Mouse (Mus musculus) frontal cortex, postnatal 25 days (tissue): ENCODE results near the gene Gkap1.

Source experiments
- DNase-seq, 2 experiments: peaks; one replicate each; pipeline ENCODE4 v3.0.0; 2022; ENCODE audit warnings: low spot score in 2 of 2

Gkap1 gene

DNA sequence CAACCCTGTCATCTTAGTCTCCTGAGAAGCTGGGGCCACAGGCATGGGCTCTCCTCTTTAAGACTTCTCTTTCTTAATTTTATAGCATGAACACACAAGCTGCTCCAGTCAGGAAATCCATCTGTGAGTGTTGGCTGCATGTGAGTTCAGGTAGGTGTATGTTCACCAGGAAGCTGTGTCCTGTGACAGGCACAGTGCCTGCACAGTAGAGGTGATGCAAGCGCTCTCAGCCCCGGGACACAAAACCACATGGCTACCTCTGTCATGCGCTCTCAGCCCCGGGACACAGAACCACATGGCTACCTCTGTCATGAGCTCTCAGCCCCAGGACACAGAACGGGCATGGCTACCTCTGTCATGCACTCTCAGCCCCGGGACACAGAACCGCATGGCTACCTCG is 12.0 kb downstream of the Gkap1 start:
- DNase-seq = no peak

DNA sequence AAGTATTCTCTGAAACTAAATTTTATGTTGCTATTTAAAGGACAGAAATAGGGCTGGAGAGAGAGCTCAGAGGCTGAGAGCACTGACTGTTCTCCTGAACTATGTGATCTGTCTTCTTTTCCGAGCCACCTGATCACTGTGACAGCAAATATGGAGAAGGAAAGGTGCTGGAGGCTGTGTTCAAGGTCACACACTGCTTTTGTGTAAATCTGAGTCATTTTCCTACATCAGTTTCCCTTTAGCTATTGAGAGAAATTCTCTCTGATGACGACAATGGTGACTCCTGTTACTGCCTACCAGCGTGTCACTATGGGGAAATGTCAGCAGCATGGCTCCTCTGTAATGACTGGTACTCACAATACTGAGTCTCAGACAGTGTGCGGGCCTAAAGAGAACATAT is 13.8 kb downstream of the Gkap1 start:
- no peak for DNase-seq

GRCm38 (mm10) chr13:58253268-58253667 is 22.2 kb downstream of the Gkap1 start:
- DNase-seq = no peak

GRCm38 (mm10) chr13:58248957-58249356 is 26.5 kb downstream of the Gkap1 start:
- no peak for DNase-seq

DNA sequence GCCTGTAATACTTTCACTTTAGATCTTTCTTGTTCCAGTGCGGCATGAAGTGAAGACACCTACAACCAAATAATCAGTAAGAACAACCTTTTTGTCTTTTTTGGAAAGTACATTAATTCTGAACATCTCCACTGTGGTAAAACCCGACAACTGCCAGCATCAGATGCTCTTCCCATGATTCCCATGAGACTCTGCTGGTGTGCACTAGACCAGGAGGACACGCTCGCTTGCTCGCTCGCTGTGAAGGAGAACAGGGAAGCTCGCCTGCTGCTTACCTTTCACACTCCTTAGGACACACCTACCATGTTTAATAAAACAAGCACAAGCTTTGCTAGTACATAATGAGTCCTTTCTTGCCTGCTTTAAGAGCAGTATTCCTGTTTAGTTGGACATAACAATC is 39.0 kb downstream of the Gkap1 start:
- DNase-seq = no peak

GRCm38 (mm10) chr13:58232611-58233010 is 42.9 kb downstream of the Gkap1 start:
- DNase-seq = peak; percentile 5 to 22

DNA sequence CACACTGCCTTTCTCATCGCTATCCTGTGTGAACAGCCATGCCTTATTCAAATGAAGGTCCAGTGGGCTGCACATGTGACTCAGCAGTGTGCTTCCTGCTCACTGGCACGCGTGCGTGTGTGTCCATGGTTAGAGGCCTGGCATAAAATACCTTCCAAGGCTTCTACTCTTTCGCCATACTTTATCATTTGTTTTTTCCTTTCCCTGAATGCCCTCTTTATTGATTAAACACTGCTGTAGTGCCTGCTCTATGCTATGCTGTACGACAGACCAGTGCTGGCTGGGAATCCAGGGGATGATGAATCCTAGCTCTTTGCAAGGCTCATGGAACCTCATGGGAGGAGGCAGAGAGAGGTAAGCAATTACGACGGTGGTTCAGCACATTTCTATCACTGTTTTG is 43.4 kb downstream of the Gkap1 start:
- DNase-seq = no peak

- no peak for DNase-seq
Measured at GRCm38 (mm10) chr13:58228624-58229023, 46.9 kb downstream of the Gkap1 start.

DNA sequence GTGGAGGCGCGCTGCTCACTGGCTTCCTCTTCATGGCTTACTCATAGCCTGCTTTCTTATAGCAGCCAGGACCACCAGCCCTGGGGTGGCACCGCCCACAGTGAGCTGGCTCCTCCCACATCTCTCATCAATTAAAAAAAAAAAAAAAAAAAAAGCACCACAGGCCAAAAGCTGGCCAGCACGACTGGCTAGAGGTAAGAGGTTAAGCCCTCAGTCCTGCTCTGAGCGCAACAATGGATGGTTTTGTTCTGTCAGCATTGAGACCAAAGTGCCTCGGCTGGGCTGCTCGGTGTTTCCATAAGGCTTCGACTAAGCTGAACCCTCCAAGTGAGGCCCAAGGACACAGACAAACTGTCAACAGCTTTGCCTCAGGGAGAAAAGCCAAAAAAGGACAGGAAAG is 49.8 kb downstream of the Gkap1 start:
- DNase-seq = no peak

GRCm38 (mm10) chr13:58220206-58220605 is 55.3 kb downstream of the Gkap1 start:
- no peak for DNase-seq

DNA sequence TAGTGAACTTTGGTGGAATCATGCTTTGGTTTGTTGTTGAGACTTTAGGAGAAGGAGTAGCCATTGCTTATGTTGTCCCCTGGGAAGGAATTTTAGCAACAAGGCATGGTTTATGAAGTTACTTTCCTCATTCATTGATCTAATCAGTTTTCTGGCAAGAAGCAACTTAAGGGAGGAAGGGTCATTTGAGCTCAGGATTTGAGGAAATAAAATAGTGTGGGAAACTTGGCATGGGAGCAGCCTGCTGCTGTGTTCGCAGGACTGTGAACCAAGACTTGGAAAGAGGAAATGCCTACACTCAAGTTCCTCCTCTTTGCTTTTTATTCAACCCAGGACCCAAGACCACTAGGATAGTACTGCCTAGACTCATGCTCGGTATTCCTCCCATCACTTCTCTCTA is 58.0 kb downstream of the Gkap1 start:
- DNase-seq = no peak

DNA sequence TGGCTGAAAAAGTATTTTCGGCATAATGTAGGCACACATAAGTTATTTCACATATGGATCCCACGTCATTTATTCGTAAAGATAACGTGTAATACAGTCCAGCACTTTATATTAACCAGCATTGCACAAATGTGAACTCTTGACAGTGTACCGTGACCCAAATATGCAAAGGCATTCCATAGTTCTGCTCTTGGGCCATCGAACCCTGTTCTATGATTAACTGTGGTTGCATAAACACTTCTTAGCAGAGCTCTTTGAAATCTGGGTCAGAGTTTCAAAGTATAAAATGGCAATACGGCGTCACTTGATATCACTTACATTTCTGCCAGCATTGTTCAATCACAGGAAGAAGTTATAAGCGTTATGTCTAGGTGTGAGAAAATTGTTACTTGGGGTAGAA is 59.1 kb downstream of the Gkap1 start:
- DNase-seq = no peak

DNA sequence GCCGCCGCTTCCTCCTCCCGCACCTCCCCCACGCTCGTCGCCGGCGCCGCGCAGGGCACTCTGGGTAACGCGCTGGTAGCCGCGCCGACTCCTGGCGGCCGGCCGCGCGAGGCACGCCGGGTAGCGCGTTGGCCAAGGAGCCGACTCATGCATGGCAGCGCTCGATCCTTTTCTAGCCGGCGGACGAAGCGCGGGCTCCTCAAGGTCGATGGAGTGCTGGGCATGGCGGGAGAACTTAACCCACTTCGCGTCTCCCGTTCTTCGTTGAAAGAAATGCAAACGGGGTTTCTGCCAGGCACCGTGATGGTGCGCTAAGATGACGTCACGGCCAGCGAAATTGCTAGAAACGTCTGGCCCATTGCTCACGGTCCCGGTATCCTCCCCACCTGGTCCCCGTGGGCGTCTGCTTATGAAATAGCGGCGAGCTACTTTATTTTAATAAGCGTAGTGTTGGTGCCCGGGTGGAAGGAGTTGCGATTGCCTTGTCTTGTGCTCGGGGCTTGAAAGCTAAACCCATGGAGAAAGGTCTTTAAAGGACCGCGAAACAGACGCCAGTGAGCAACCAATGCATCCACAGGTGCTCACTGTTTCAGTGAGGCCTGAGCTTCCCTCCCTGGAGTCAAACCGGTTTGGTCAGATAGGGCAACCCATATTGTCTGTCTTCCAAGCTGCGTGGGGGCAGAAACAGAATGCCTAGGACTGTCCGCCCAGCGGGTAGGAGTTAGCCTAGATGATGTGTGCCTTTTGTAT is 59.7 kb downstream of the Gkap1 start, which contains the start of gene Ubqln1:
Gene Ubqln1, minus strand, starts transcription at position 62 of the 750 bp plus-strand sequence.
- peak; percentile 81 to 87 for DNase-seq

- no peak for DNase-seq
Measured at GRCm38 (mm10) chr13:58215253-58215591, 60.3 kb downstream of the Gkap1 start.

DNA sequence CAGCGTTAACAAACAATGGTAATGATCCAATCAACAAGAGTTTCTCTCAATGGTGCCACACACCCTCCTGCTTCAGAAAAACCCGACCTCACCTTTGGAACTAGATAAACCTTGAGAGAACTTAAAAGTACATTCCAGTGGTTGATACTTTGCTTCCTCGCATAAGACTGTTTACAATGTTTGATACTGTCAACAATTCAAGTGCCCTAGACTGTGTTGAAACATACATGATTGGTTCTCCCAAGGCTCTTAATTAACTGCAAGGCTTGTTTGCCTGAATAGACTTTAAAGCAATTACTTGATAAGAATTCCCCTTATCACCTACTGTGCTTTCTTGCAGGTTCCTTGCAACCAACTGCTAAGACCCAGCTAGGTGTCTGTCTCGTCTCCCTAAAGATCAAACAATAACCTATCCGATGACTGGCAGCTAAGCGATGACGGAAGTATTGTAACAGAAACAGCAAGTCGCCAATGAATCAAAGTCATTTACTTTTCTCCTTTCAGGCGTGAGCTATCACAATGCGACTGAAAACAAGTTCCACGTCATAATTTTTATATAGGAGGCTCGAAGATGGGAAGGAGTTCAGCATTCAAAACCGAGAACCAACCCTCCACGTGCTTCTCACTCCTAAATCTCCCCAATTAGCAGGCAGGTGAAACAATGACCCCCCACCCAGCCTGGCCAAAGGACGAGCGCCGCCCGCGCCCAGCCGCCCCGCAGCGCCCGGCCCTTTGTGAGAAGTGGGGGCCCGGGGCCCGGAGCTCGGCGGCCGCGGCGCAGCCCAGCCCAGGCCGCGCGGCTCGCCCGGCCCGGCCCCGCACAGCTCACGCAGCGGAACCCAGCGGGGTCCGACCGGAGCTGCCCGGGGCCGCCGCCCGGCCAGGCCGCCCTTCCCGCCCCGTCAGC is 60.9 kb downstream of the Gkap1 start:
- DNase-seq = no peak

DNA sequence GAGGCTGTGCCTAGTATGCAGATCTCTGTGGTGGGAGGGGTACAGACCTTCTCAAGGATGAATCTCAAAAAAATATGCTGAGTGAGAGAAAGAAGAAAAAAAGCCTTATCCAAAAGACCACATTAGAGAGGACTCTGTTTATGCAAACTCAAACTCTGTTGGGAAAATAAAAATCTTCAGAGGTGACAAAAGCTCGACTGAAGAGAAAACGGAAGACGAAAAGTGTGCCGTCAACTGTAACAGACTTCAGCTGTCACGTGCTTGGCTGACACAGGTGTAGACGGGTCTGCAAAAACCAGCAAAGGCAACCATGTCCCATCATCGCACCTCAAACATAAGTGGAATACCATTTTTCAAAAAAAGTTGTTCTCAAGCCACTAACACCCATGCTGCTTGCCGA is 61.7 kb downstream of the Gkap1 start:
- no peak for DNase-seq

DNA sequence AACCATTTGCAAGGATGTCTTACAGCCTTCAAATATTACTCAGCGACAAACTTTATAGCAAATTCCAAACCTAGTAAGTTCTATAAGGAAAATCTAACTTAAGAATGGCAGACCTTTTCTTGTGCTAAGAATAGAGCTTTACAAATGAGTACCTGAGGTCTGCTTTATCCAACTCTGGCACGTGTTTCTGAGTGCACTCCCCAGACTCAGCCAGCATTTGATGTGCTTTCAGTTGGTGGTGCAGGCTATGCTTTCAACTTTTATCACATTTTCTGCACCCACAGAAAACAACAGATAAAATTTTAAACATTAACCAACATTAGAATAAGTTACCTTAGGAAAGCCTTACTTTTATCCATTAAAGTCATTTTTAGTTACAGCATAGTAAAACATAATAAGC is 63.0 kb downstream of the Gkap1 start:
- no peak for DNase-seq

DNA sequence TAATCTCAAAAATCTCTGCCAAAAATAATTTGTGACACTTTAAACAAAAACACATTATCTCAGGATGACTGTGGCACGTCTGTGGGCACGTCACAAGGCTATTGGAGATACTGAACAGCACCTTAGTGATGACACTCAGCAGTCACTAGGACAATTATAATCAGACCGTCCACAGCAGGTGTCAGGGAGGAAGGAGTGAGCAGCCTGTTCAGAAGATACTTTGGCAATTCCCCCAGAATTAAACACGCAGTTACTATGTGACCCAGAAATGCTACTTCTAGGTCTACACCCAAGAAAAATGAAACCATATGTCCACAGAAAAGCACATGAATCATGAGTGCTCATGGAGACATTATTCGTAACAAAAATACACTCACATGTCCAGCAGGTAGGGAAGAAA is 65.1 kb downstream of the Gkap1 start:
- DNase-seq = no peak

DNA sequence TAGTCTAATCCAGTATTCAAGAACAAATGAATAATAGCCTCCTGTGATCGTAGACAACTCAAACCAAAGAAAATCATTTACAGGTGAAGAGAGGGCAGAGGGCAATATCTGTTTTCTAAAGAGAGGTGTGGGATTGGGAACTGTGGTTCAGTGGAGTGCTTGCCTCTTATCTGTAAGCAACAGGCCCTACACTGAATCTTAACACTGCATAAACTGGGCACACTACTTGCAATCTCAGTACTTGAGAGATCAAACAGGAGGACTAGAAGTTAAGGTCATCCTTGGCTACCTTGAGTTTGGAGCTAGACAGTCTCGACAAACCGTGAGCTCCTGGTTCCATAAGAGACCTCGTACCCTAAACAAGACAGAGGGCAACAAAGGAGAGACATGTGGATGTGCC is 69.4 kb downstream of the Gkap1 start:
- no peak for DNase-seq

- DNase-seq = no peak
Measured at GRCm38 (mm10) chr13:58204986-58205385, 70.5 kb downstream of the Gkap1 start.

- DNase-seq = no peak
Measured at GRCm38 (mm10) chr13:58204202-58204601, 71.3 kb downstream of the Gkap1 start.

DNA sequence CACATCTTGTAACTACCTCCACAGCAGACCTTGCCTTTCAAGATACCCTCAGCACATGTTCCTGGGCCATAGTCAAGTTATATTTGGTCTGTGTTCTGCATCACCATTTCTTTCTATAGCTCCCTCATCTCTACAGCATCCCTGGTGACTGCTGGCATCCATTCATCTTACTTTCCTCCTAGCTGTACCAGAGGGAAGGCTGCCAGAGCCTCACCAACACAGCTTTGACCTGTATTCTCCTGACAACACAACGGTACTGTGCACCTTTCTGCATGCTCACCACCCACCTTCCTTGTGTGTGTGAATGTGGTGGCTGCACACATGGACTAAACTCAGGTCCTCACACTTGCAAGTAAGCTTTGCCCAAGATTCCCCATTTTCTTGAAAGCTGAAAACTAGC is 72.6 kb downstream of the Gkap1 start:
- DNase-seq = no peak

- DNase-seq = no peak
Measured at GRCm38 (mm10) chr13:58201908-58202307, 73.6 kb downstream of the Gkap1 start.
